Mouse (Mus musculus): ENCODE results near the gene Cnot10.

Gene Cnot10

GRCm38 (mm10) chr9:114546765-114547164 is 93.2 kb downstream of the Cnot10 start:
- ATAC-seq (ENCODE audit: low TSS enrichment): no peak

- no peak for ATAC-seq (ENCODE audit: low TSS enrichment)
Observed at GRCm38 (mm10) chr9:114544754-114545393, 95.1 kb downstream of the Cnot10 start.

- ATAC-seq (ENCODE audit: low TSS enrichment): no peak
Observed at GRCm38 (mm10) chr9:114543882-114544753, 95.9 kb downstream of the Cnot10 start.

GRCm38 (mm10) chr9:114541279-114541741 is 98.7 kb downstream of the Cnot10 start:
- no peak for ATAC-seq (ENCODE audit: low TSS enrichment)

- ATAC-seq (ENCODE audit: low TSS enrichment): no peak
Observed at GRCm38 (mm10) chr9:114538996-114539563, 100.9 kb downstream of the Cnot10 start.

GRCm38 (mm10) chr9:114536628-114537027 is 103.4 kb downstream of the Cnot10 start:
- ATAC-seq (ENCODE audit: low TSS enrichment): no peak
